Mouse (Mus musculus): ENCODE data around the gene Diexf. TPM values are rescaled to one million over a fixed set of nuclear protein-coding genes. Genes with fewer than 3 reads are reported as not detected.

Diexf gene
- polyA plus RNA-seq, 1 experiment from 2014 or later = 12.0 TPM

- H3K9ac ChIP-seq (replicated peaks) = no peak overlapping the region
- H3K27ac ChIP-seq = no peak overlapping the region
- no peak overlapping the region for H3K4me3 ChIP-seq (replicated peaks)
- peaks cover 15% of the 10 kb centered on the region for H3K4me1 ChIP-seq (replicated peaks)
- no peaks in the 10 kb centered on the region for H3K9me3 ChIP-seq
- ATAC-seq (ENCODE audit: insufficient number of reproducible peaks, insufficient read depth, low FRiP score, low TSS enrichment, low read depth) = no peak
- WGBS = 45% methylated on average over 3 of the region's 3 CpGs
- no peak overlapping the region for H3K4me2 ChIP-seq
- no peaks in the 10 kb centered on the region for H3K36me3 ChIP-seq
- H3K27me3 ChIP-seq = no peaks in the 10 kb centered on the region
Measured at GRCm38 (mm10) chr1:193138669-193139068, 8.6 kb upstream of the Diexf start.

GRCm38 (mm10) chr1:193138087-193138486 lies 8.0 kb upstream of the Diexf start:
- H3K9ac ChIP-seq (replicated peaks) = no peak overlapping the region
- no peak for ATAC-seq (ENCODE audit: insufficient number of reproducible peaks, insufficient read depth, low FRiP score, low TSS enrichment, low read depth)

GRCm38 (mm10) chr1:193133726-193134125 lies 3.7 kb upstream of the Diexf start:
- H3K4me2 ChIP-seq = no peak overlapping the region
- H3K9ac ChIP-seq (replicated peaks) = no peak overlapping the region
- no peak overlapping the region for H3K27ac ChIP-seq
- no peaks in the 10 kb centered on the region for H3K36me3 ChIP-seq
- H3K27me3 ChIP-seq = no peaks in the 10 kb centered on the region
- no peaks in the 10 kb centered on the region for H3K9me3 ChIP-seq
- 88% methylated on average over 1 of the region's 1 CpGs for WGBS
- peaks cover 17% of the 10 kb centered on the region for H3K4me1 ChIP-seq (replicated peaks)
- no peak overlapping the region for H3K4me3 ChIP-seq (replicated peaks)
- no peak for ATAC-seq (ENCODE audit: insufficient number of reproducible peaks, insufficient read depth, low FRiP score, low TSS enrichment, low read depth)

More at GRCm38 (mm10) chr1:193138087-193138486, 8.0 kb upstream of the Diexf start:
- H3K4me3 ChIP-seq (replicated peaks) = no peak overlapping the region
- peaks cover 15% of the 10 kb centered on the region for H3K4me1 ChIP-seq (replicated peaks)
- no peak overlapping the region for H3K4me2 ChIP-seq
- WGBS = 37% methylated on average over 7 of the region's 7 CpGs
- H3K36me3 ChIP-seq = no peaks in the 10 kb centered on the region
- H3K27me3 ChIP-seq = no peaks in the 10 kb centered on the region
- no peak overlapping the region for H3K27ac ChIP-seq
- H3K9me3 ChIP-seq = no peaks in the 10 kb centered on the region

GRCm38 (mm10) chr1:193132385-193132784 lies 2.3 kb upstream of the Diexf start:
- no peak overlapping the region for H3K4me3 ChIP-seq (replicated peaks)
- no peak overlapping the region for H3K9ac ChIP-seq (replicated peaks)
- no peak overlapping the region for H3K27ac ChIP-seq
- H3K36me3 ChIP-seq = peaks cover 10% of the 10 kb centered on the region
- no peak for ATAC-seq (ENCODE audit: insufficient number of reproducible peaks, insufficient read depth, low FRiP score, low TSS enrichment, low read depth)
- peaks cover 12% of the 10 kb centered on the region for H3K4me1 ChIP-seq (replicated peaks)
- H3K4me2 ChIP-seq = no peak overlapping the region
- H3K27me3 ChIP-seq = no peaks in the 10 kb centered on the region
- H3K9me3 ChIP-seq = no peaks in the 10 kb centered on the region

GRCm38 (mm10) chr1:193131311-193131948 lies 1.4 kb upstream of the Diexf start:
- peaks cover 12% of the 10 kb centered on the region for H3K4me1 ChIP-seq (replicated peaks)
- 34% methylated on average over 6 of the region's 6 CpGs for WGBS
- no peak overlapping the region for H3K9ac ChIP-seq (replicated peaks)
- H3K27ac ChIP-seq = no peak overlapping the region
- H3K9me3 ChIP-seq = no peaks in the 10 kb centered on the region
- no peak overlapping the region for H3K4me2 ChIP-seq
- no peak overlapping the region for H3K4me3 ChIP-seq (replicated peaks)
- no peaks in the 10 kb centered on the region for H3K27me3 ChIP-seq
- ATAC-seq (ENCODE audit: insufficient number of reproducible peaks, insufficient read depth, low FRiP score, low TSS enrichment, low read depth) = no peak
- H3K36me3 ChIP-seq = peaks cover 19% of the 10 kb centered on the region

- H3K9me3 ChIP-seq = no peaks in the 10 kb centered on the region
- WGBS = 64% methylated on average over 8 of the region's 8 CpGs
- H3K4me1 ChIP-seq (replicated peaks) = peaks cover 12% of the 10 kb centered on the region
- no peak overlapping the region for H3K27ac ChIP-seq
- peak overlapping the region; percentile 54 for H3K4me2 ChIP-seq
- no peaks in the 10 kb centered on the region for H3K27me3 ChIP-seq
- H3K9ac ChIP-seq (replicated peaks) = no peak overlapping the region
- ATAC-seq (ENCODE audit: insufficient number of reproducible peaks, insufficient read depth, low FRiP score, low TSS enrichment, low read depth) = 0 out of 2 replicates have a peak, but pooled peaks have one; percentile 15
- H3K36me3 ChIP-seq = peaks cover 23% of the 10 kb centered on the region
- peak overlapping the region; percentile 98; the same call in 1 of the 2 replicates for H3K4me3 ChIP-seq (replicated peaks)
Measured at GRCm38 (mm10) chr1:193130839-193131238, 767 bp upstream of the Diexf start.

- H3K9ac ChIP-seq (replicated peaks) = 0 out of 2 replicates have a peak overlapping the region, but pooled peaks have one; percentile 27
- no peaks in the 10 kb centered on the region for H3K27me3 ChIP-seq
- peaks cover 23% of the 10 kb centered on the region for H3K36me3 ChIP-seq
- no peak overlapping the region for H3K27ac ChIP-seq
- H3K4me1 ChIP-seq (replicated peaks) = peaks cover 12% of the 10 kb centered on the region
- no peak for ATAC-seq (ENCODE audit: insufficient number of reproducible peaks, insufficient read depth, low FRiP score, low TSS enrichment, low read depth)
- no peaks in the 10 kb centered on the region for H3K9me3 ChIP-seq
- H3K4me3 ChIP-seq (replicated peaks) = peak overlapping the region; percentile 98
- peak overlapping the region; percentile 54 for H3K4me2 ChIP-seq
- 33% methylated on average over 11 of the region's 11 CpGs for WGBS
Measured at GRCm38 (mm10) chr1:193130456-193130825, 369 bp upstream of the Diexf start.

GRCm38 (mm10) chr1:193129321-193129720 lies 751 bp downstream of the Diexf start:
- Histone ChIP-seq H3K4me1 (replicated peaks) (peaks cover 12% of the 10 kb centered on the region), H3K9me3 (no peaks in the 10 kb centered on the region), H3K36me3 (peaks cover 31% of the 10 kb centered on the region), H3K27ac (no peak overlapping the region), H3K27me3 (no peaks in the 10 kb centered on the region), H3K9ac (replicated peaks) (peak overlapping the region; percentile 90), H3K4me3 (replicated peaks) (peak overlapping the region; percentile 98), H3K4me2 (peak overlapping the region; percentile 63)
- no peak for ATAC-seq (ENCODE audit: insufficient number of reproducible peaks, insufficient read depth, low FRiP score, low TSS enrichment, low read depth)
- 25% methylated on average over 5 of the region's 5 CpGs for WGBS

- Histone ChIP-seq H3K36me3 (peaks cover 44% of the 10 kb centered on the region), H3K9me3 (no peaks in the 10 kb centered on the region), H3K4me1 (replicated peaks) (peaks cover 12% of the 10 kb centered on the region), H3K27ac (no peak overlapping the region), H3K4me3 (replicated peaks) (no peak overlapping the region), H3K9ac (replicated peaks) (no peak overlapping the region), H3K27me3 (no peaks in the 10 kb centered on the region), H3K4me2 (no peak overlapping the region)
- ATAC-seq (ENCODE audit: insufficient number of reproducible peaks, insufficient read depth, low FRiP score, low TSS enrichment, low read depth) = no peak
- WGBS = 94% methylated on average over 6 of the region's 6 CpGs
Measured at GRCm38 (mm10) chr1:193128055-193128454, 2.0 kb downstream of the Diexf start.

- ATAC-seq (ENCODE audit: insufficient number of reproducible peaks, insufficient read depth, low FRiP score, low TSS enrichment, low read depth) = no peak
- Histone ChIP-seq H3K9ac (replicated peaks) (no peak overlapping the region), H3K4me3 (replicated peaks) (no peak overlapping the region), H3K27me3 (no peaks in the 10 kb centered on the region), H3K4me1 (replicated peaks) (peaks cover 11% of the 10 kb centered on the region), H3K27ac (no peak overlapping the region), H3K9me3 (no peaks in the 10 kb centered on the region), H3K4me2 (no peak overlapping the region), H3K36me3 (peaks cover 66% of the 10 kb centered on the region)
- 89% methylated on average over 4 of the region's 4 CpGs for WGBS
Measured at GRCm38 (mm10) chr1:193125835-193126234, 4.2 kb downstream of the Diexf start.

GRCm38 (mm10) chr1:193123290-193123689 lies 6.8 kb downstream of the Diexf start:
- no peak overlapping the region for H3K4me3 ChIP-seq (replicated peaks)
- H3K36me3 ChIP-seq = peaks cover 89% of the 10 kb centered on the region
- no peak for ATAC-seq (ENCODE audit: insufficient number of reproducible peaks, insufficient read depth, low FRiP score, low TSS enrichment, low read depth)
- no peak overlapping the region for H3K27ac ChIP-seq
- H3K4me2 ChIP-seq = no peak overlapping the region
- 92% methylated on average over 6 of the region's 6 CpGs for WGBS
- H3K4me1 ChIP-seq (replicated peaks) = no peaks in the 10 kb centered on the region
- no peak overlapping the region for H3K9ac ChIP-seq (replicated peaks)
- H3K27me3 ChIP-seq = no peaks in the 10 kb centered on the region
- H3K9me3 ChIP-seq = no peaks in the 10 kb centered on the region

GRCm38 (mm10) chr1:193122793-193123192 lies 7.3 kb downstream of the Diexf start:
- no peaks in the 10 kb centered on the region for H3K4me1 ChIP-seq (replicated peaks)
- H3K27me3 ChIP-seq = no peaks in the 10 kb centered on the region
- ATAC-seq (ENCODE audit: insufficient number of reproducible peaks, insufficient read depth, low FRiP score, low TSS enrichment, low read depth) = no peak
- no peak overlapping the region for H3K4me3 ChIP-seq (replicated peaks)
- no peak overlapping the region for H3K9ac ChIP-seq (replicated peaks)
- no peak overlapping the region for H3K27ac ChIP-seq
- WGBS = 93% methylated on average over 7 of the region's 7 CpGs
- no peaks in the 10 kb centered on the region for H3K9me3 ChIP-seq
- peaks cover 89% of the 10 kb centered on the region for H3K36me3 ChIP-seq
- H3K4me2 ChIP-seq = no peak overlapping the region
